Mouse (Mus musculus) liver, embryonic 15.5 days (tissue): ENCODE data around the gene Hscb. TPM values are rescaled to one million over a fixed set of nuclear protein-coding genes. Genes with fewer than 3 reads are reported as not detected.

Experiments
- ATAC-seq: fragments of 200-750 bp; cut with Nextera tagmentation; 2 replicates; pipeline ENCODE4 v1.8.0; 2017; ENCODE audit warnings: moderate number of reproducible peaks, mild to moderate bottlenecking, moderate library complexity; ENCODE audit not compliant: insufficient read depth
- H3K27ac ChIP-seq: fragments of 300-500 bp; sonication (generic); replicated peaks from 2 replicates; pipeline ENCODE4 v1.5.1; 2015; ENCODE audit warnings: mild to moderate bottlenecking, inconsistent platforms
- H3K27me3 ChIP-seq: fragments of 300-500 bp; sonication (generic); 2 replicates; pipeline ENCODE4 v1.6.1; 2015; ENCODE audit warnings: mild to moderate bottlenecking, inconsistent platforms
- H3K36me3 ChIP-seq: fragments of 300-500 bp; sonication (generic); replicated peaks from 2 replicates; pipeline ENCODE4 v1.6.1; 2015; ENCODE audit warnings: moderate library complexity, mild to moderate bottlenecking, inconsistent platforms
- H3K4me1 ChIP-seq: fragments of 300-500 bp; sonication (generic); replicated peaks from 2 replicates; pipeline ENCODE4 v1.6.1; 2015; ENCODE audit warnings: inconsistent platforms
- H3K4me2 ChIP-seq: fragments of 300-500 bp; sonication (generic); 2 replicates; pipeline ENCODE4 v1.6.1; 2015; ENCODE audit warnings: moderate library complexity, mild to moderate bottlenecking, inconsistent platforms
- H3K4me3 ChIP-seq: fragments of 300-500 bp; sonication (generic); replicated peaks from 2 replicates; pipeline ENCODE4 v1.5.1; 2015; ENCODE audit warnings: mild to moderate bottlenecking, inconsistent platforms
- H3K9ac ChIP-seq: fragments of 300-500 bp; sonication (generic); 2 replicates; pipeline ENCODE4 v1.6.1; 2015; ENCODE audit warnings: moderate library complexity, mild to moderate bottlenecking, inconsistent platforms
- H3K9me3 ChIP-seq: fragments of 300-500 bp; sonication (generic); replicated peaks from 2 replicates; pipeline ENCODE4 v1.6.1; 2016; ENCODE audit warnings: inconsistent platforms
- WGBS: fragments of 180-500 bp; shearing (Covaris S2); methylation state at CpG from one replicate; pipeline ENCODE4 v1.1.7; 2015; ENCODE audit warnings: mixed read lengths; ENCODE audit not compliant: insufficient replicate concordance; 5-methylcytosine and 5-hydroxymethylcytosine counted together
- polyA plus RNA-seq: library from polyadenylated mRNA; unstranded; fragments of >200 nt; fragmentation: Nextera tagmentation; extraction: Ambion mirVana; gene quantifications from 2 replicates; pipeline ENCODE4 v1.2.1, GENCODE M21; 2015

Gene Hscb
- polyA plus RNA-seq, 1 experiment from 2014 or later: 60.4 TPM

DNA sequence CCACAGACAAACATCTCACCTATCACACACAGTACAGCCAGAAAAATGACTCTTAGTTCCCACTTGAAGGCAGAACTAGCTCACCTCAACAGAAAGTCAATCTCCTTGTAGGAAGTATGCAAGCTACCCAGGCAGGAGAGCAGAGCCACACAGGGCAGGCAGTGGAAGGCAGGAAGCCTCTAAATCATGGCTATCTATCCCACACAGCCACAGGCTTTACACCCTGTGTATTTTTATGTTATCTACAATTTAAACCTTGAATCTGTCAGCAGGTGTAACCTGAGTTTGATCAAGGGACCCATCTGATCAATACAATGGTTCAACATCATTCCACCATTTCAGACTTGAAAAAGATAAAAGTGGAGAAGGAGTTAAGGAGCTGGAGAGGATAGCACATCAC lies 36.8 kb downstream of the Hscb start:
- no peaks in the 10 kb centered on the region for H3K9me3 ChIP-seq
- no peaks in the 10 kb centered on the region for H3K27me3 ChIP-seq
- H3K36me3 ChIP-seq: peaks cover 84% of the 10 kb centered on the region
- no peak overlapping the region for H3K4me3 ChIP-seq
- no peak overlapping the region for H3K9ac ChIP-seq
- no peak overlapping the region for H3K27ac ChIP-seq
- H3K4me2 ChIP-seq: no peak overlapping the region
- peaks cover 96% of the 10 kb centered on the region for H3K4me1 ChIP-seq
- ATAC-seq: no peak

DNA sequence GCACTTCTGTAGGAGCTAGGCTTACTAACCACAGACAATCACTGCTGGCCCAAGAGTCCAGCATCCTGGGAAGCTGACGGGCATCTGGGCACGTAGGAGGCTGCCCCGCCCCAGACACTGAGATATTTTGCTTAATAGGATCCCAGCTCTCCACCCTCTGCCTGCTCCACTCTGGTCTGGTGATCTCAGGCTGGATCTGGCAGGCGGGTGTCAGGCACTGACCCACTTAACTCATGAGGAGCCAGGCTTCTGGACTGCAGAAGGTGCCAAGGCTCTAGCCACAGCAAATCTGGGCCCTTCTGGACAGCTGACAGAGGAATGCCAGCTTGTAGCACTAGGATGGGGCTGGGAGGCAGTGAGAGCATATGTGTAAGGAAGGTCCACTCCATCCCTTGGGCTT lies 37.4 kb downstream of the Hscb start:
- 81% methylated on average over 4 of the region's 4 CpGs for WGBS
- H3K4me3 ChIP-seq: no peak overlapping the region
- no peak overlapping the region for H3K9ac ChIP-seq
- no peak overlapping the region for H3K27ac ChIP-seq
- ATAC-seq: no peak
- H3K36me3 ChIP-seq: peaks cover 87% of the 10 kb centered on the region
- peaks cover 92% of the 10 kb centered on the region for H3K4me1 ChIP-seq
- H3K27me3 ChIP-seq: no peaks in the 10 kb centered on the region
- H3K9me3 ChIP-seq: no peaks in the 10 kb centered on the region
- no peak overlapping the region for H3K4me2 ChIP-seq

DNA sequence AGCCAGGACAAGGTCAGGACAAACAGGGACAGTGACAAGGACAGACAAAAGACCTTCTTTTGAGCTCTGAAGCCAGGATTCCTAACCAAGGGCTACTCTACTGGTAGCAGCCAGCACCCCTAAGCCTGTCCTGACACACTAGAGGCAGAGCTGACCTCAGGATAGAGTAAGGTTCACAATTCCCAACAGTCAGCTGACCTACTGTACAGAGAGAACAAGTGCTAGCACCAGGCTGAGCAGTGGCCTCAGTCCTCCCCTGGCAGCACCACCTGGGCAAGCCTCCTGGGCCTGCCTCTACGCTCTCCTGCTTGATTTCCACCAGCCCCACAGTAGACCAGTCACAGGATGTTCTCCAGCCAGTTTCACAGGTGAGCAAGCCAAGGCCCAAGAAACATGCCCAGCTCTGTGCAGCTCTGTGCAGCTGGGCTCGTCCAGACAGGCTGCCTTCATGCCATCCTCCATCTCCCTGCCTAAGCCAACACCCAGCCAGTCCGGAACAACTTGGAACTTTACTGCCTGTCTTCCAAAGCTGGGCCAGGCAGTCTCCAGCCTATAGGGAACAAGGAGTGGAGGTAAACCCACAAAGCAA lies 38.4 kb downstream of the Hscb start:
- Histone ChIP-seq H3K4me3 (no peak overlapping the region), H3K9me3 (no peaks in the 10 kb centered on the region), H3K27ac (peak overlapping the region; percentile 54; the same call in 1 of the 2 replicates), H3K36me3 (peaks cover 88% of the 10 kb centered on the region), H3K27me3 (no peaks in the 10 kb centered on the region), H3K9ac (peak overlapping the region; percentile 29; the same call in 1 of the 2 replicates), H3K4me1 (peaks cover 81% of the 10 kb centered on the region), H3K4me2 (peak overlapping the region; percentile 16; the same call in 1 of the 2 replicates)
- no peak for ATAC-seq
- 82% methylated on average over 3 of the region's 3 CpGs for WGBS

DNA sequence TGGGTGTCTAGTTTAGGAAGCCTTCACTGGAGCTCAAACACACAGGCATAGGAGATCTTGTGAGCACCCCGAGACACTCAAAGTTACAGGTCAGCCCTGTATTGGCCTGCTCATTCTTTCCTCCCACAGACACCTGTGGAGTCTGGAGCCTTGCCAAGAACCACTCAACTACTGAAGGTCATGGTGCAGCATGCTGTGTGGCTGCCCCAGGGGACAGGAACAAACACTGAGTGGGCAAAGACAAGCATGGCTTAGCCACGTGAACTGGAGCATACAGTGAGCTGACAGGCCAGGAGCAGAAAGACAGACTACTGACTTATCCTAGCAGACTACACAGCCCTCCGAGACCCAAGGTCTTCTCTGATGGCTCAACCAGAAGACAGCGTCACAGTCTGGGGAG lies 41.9 kb downstream of the Hscb start:
- 76% methylated on average over 4 of the region's 4 CpGs for WGBS
- Histone ChIP-seq H3K36me3 (peaks cover 98% of the 10 kb centered on the region), H3K9ac (no peak overlapping the region)

DNA sequence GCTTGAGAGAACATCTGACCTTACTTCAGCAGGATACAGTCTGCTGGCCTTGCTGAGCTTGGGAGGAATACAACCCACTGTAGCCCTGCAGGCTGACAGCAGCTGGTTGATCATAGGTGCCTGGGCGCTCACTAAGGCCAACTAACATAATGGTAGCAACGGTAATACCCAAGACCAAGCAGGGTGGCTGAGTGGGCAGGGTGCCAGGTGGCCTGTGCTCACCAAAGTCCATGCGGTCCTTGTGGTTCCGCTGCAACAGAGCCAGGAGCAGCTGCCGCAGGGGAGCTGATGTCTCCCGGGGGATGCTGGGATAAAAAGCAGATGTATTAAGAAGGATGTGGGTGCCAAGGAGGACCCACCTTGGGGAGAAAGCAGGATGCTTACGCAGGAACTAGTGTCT lies 45.2 kb downstream of the Hscb start:
- no peak overlapping the region for H3K27ac ChIP-seq
- H3K9ac ChIP-seq: no peak overlapping the region
- 90% methylated on average over 7 of the region's 7 CpGs for WGBS
- no peak for ATAC-seq
- peaks cover 100% of the 10 kb centered on the region for H3K36me3 ChIP-seq
- H3K9me3 ChIP-seq: no peaks in the 10 kb centered on the region
- H3K27me3 ChIP-seq: no peaks in the 10 kb centered on the region
- peaks cover 14% of the 10 kb centered on the region; the same call in 1 of the 2 replicates for H3K4me1 ChIP-seq
- no peak overlapping the region for H3K4me2 ChIP-seq
- H3K4me3 ChIP-seq: no peak overlapping the region

More for the DNA sequence above, 41.9 kb downstream of the Hscb start:
- H3K27me3 ChIP-seq: no peaks in the 10 kb centered on the region
- ATAC-seq: peak; percentile 73
- peaks cover 47% of the 10 kb centered on the region for H3K4me1 ChIP-seq
- no peak overlapping the region for H3K4me3 ChIP-seq
- H3K9me3 ChIP-seq: no peaks in the 10 kb centered on the region
- H3K4me2 ChIP-seq: no peak overlapping the region
- H3K27ac ChIP-seq: peak overlapping the region; percentile 77

DNA sequence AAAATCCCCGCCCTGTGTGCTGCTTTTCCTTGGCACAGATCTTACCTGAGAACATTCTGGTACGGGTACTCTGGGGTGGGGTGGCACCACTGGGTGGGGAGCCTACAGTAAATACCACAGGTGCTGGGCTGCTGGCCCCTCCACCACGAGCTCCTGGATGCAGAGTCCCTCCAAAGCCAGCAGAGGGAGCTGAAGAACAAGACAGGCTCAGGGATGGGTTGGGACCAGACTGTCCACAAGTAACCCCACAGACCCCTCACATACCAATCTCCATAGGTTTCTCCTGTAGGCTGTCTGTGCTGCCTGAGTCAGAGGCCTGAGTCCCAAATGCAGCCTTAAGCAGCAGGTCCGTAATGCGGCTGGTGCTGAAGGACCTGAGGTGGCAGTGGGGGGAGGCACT lies 50.9 kb downstream of the Hscb start:
- H3K27me3 ChIP-seq: no peaks in the 10 kb centered on the region
- no peak overlapping the region for H3K9ac ChIP-seq
- H3K4me3 ChIP-seq: no peak overlapping the region
- H3K27ac ChIP-seq: no peak overlapping the region
- peaks cover 95% of the 10 kb centered on the region for H3K36me3 ChIP-seq
- H3K4me2 ChIP-seq: no peak overlapping the region
- ATAC-seq: peak; percentile 30; the same call in 1 of the 2 replicates
- no peaks in the 10 kb centered on the region for H3K9me3 ChIP-seq
- 45% methylated on average over 5 of the region's 5 CpGs for WGBS
- H3K4me1 ChIP-seq: peaks cover 36% of the 10 kb centered on the region

DNA sequence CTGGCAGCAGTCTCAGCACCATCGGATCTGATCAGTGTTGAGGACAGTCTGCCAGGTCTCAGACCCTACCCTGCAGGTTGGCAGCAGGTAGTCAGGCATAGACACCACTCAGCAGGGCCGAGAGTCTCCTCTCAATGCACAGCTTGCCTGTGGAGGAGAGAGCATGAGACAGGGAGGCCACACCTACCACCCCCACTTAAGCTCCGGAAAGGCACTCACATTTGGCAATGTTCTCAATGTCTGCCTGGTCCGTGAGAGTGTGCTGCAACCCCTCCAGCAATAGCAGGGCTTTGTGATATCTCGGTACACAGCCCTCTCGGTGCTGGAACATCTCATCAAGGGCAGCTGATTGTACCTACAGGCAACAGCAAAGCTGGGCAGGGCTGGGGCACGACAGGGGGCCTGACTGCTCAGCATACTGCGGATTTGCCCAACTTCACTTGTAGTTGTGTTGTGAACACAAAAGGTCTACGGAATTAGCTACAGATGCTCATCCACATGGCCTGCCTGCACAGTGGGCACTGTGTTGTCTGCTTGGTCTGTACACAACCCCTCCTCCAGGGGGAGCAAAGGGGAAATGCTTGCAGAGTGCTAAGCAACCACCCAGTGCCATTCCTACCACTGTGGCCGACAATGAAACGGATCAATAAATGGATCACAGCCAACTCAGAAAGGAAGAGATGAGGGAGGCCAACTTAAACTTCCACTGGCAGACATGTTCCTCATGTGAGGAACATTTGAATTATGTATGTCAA lies 53.3 kb downstream of the Hscb start:
- 66% methylated on average over 11 of the region's 11 CpGs for WGBS
- Histone ChIP-seq H3K27me3 (no peaks in the 10 kb centered on the region), H3K4me2 (no peak overlapping the region), H3K9ac (no peak overlapping the region), H3K4me1 (peaks cover 59% of the 10 kb centered on the region), H3K4me3 (no peak overlapping the region), H3K9me3 (no peaks in the 10 kb centered on the region), H3K27ac (peak overlapping the region; percentile 41; the same call in 1 of the 2 replicates), H3K36me3 (peaks cover 71% of the 10 kb centered on the region)
- no peak for ATAC-seq

DNA sequence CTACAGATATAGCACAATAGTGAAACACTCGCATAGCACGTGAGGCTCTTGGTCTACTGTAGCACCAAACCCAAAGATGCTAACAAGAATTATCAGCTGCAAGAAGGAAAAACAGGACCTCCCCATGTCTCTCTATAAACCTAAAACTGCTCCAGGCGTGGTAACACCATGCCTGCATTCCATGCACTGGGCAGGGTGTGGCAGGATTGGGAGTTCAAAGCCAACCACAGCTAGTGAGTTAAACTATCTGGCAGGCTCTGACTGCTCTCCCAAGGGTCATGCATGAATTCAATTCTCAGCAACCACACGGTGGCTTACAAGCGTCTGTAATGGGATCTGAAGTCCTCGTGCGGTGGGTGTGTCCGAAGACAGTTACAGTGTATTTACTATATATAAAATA lies 56.4 kb downstream of the Hscb start:
- H3K9me3 ChIP-seq: no peaks in the 10 kb centered on the region
- 69% methylated on average over 8 of the region's 8 CpGs for WGBS

DNA sequence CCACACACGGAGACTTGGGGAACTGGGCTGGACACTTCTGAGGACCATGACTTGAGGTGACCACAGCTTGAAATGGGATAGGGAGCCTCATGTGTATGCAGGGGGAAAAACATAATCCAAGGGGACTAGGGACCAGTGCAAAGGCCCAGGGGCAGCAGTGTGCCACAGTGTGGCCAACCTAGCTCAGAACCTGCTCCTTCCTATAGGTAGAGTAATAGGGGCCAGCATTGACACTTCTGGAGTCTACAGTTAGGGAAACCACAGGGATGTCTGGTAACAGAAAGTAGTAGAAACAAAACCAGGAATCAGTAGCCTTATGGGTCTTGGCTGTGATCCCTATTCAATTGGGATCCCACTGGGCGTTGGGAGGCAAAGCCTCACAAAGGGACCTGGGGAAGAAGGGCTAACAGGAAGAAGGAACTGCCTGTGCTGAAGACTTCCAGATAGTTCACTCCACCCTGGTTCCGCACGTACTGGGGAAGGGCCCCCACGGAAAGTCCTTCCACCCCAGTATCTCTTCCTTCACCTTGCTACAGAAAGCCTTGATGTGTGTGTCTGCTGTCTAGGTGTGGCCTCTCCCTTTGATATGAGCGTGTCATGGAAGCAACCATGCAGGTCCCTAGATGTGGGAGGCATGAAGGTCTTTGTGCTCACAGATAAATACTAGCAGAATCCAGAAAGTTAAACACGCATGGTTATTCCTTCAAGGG lies 57.9 kb downstream of the Hscb start:
- Histone ChIP-seq H3K27me3 (no peaks in the 10 kb centered on the region), H3K4me3 (0 out of 2 replicates have a peak overlapping the region, but pooled peaks have one; percentile 3), H3K36me3 (peaks cover 47% of the 10 kb centered on the region), H3K9ac (peak overlapping the region; percentile 76), H3K9me3 (no peaks in the 10 kb centered on the region), H3K27ac (peak overlapping the region; percentile 89), H3K4me2 (peak overlapping the region; percentile 100), H3K4me1 (peaks cover 68% of the 10 kb centered on the region)
- ATAC-seq: peak; percentile 80
- WGBS: 35% methylated on average over 7 of the region's 7 CpGs

More for the DNA sequence above, 56.4 kb downstream of the Hscb start:
- no peak overlapping the region for H3K4me2 ChIP-seq
- ATAC-seq: no peak
- H3K4me3 ChIP-seq: no peak overlapping the region
- H3K4me1 ChIP-seq: peaks cover 81% of the 10 kb centered on the region
- no peak overlapping the region for H3K9ac ChIP-seq
- H3K27me3 ChIP-seq: no peaks in the 10 kb centered on the region
- H3K36me3 ChIP-seq: peaks cover 47% of the 10 kb centered on the region
- peak overlapping the region; percentile 89 for H3K27ac ChIP-seq

DNA sequence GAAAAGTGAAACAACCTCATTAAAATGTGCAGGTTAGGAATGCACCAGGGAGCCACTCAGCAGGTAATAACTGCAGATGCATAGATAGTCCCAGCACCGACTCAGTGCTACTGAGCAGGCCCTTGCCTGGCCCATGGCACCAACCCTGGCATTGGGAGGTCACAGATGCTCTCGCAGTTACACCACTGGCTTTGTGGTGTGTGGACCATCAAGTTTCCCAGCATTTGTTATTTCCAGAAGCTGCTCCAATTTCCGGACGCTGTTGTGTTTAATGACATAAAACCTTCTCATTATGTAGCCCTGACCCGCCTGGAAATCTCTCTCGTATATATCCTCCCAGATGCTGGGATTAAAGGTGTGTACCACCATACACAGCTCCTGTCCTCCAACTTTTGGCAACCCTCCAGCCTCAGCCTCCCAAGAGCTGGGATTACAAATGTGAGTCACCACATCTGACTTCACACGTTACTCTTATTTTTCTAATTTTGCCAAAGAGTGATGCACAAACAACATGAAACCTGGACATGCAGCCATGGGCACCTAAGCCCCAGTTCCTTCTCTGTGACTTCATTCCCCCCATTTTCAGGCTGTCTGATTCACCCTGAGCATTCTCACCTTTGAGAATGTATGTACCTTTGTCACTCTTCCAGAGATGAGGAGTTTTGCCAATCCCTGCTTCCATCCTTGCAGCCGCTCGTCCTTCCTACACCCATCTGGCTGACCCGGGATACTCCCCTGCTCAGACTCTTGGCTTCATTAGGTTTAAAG lies 58.6 kb downstream of the Hscb start:
- peak; percentile 6 for ATAC-seq
- H3K4me1 ChIP-seq: peaks cover 66% of the 10 kb centered on the region

More for the DNA sequence above, 58.6 kb downstream of the Hscb start:
- Histone ChIP-seq H3K4me2 (peak overlapping the region; percentile 100), H3K36me3 (peaks cover 47% of the 10 kb centered on the region), H3K4me3 (peak overlapping the region; percentile 76), H3K9me3 (no peaks in the 10 kb centered on the region), H3K27me3 (no peaks in the 10 kb centered on the region), H3K27ac (peak overlapping the region; percentile 89), H3K9ac (peak overlapping the region; percentile 76)
- 65% methylated on average over 10 of the region's 10 CpGs for WGBS
